Mouse (Mus musculus) spleen, adult 2 months (tissue): ENCODE measurements around the gene Nup93. TPM values are rescaled to one million over a fixed set of nuclear protein-coding genes. Genes with fewer than 3 reads are reported as not detected.

Experiments
- DNase-seq, 2 experiments: peaks; one replicate each; pipeline versions ENCODE4 v3.0.0 to v3.0.0-alpha.2; 2012 to 2021; ENCODE audit warnings: low spot score in 2 of 2, low read depth in 1 of 2
- H3K27ac ChIP-seq: fragments of 200-500 bp; 2 replicates; pipeline ENCODE4 v1.5.1; 2012; ENCODE audit warnings: low read length, inconsistent platforms; ENCODE audit not compliant: insufficient read depth
- H3K27me3 ChIP-seq: fragments of 200-500 bp; 2 replicates; pipeline ENCODE4 v1.6.1; 2012; ENCODE audit warnings: mild to moderate bottlenecking, moderate library complexity, low read length, inconsistent platforms; ENCODE audit not compliant: control insufficient read depth, insufficient read depth
- H3K36me3 ChIP-seq: fragments of 200-500 bp; 2 replicates; pipeline ENCODE4 v1.6.1; 2012; ENCODE audit warnings: mild to moderate bottlenecking, low read length, inconsistent platforms; ENCODE audit not compliant: control insufficient read depth, insufficient read depth
- H3K4me1 ChIP-seq: fragments of 200-500 bp; 2 replicates; pipeline ENCODE4 v1.6.1; 2011; ENCODE audit warnings: inconsistent platforms; ENCODE audit not compliant: control insufficient read depth, insufficient read depth, insufficient read length
- H3K4me3 ChIP-seq: fragments of 200-500 bp; 2 replicates; pipeline ENCODE4 v1.5.1; 2011; ENCODE audit warnings: mild to moderate bottlenecking, inconsistent platforms; ENCODE audit not compliant: insufficient read depth, insufficient read length; ENCODE audit errors: extremely low read depth
- CTCF ChIP-seq: fragments of 200-500 bp; IDR thresholded peaks from 2 replicates; pipeline ENCODE4 v1.5.1; 2011; ENCODE audit warnings: mild to moderate bottlenecking, inconsistent platforms; ENCODE audit not compliant: insufficient read depth, insufficient read length, insufficient replicate concordance; ENCODE audit errors: extremely low read depth
- POLR2A ChIP-seq: fragments of 200-500 bp; IDR thresholded peaks from 2 replicates; pipeline ENCODE4 v1.6.1; 2011; ENCODE audit warnings: low read depth, low read length, inconsistent platforms
- WGBS: fragments of 180-500 bp; shearing (Covaris S2); methylation state at CpG from one replicate; pipeline ENCODE4 v1.1.7; 2018; 5-methylcytosine and 5-hydroxymethylcytosine counted together
- polyA plus RNA-seq: library from polyadenylated mRNA; depleted of rRNA; stranded (reverse); fragments of >200 nt; gene quantifications from 2 replicates; pipeline ENCODE4 v1.2.3, GENCODE M21; 2012

Nup93 gene
- polyA plus RNA-seq, 1 experiment, result 13.2 TPM

- Histone ChIP-seq H3K4me3 (no peak overlapping the region), H3K4me1 (no peaks in the 10 kb centered on the region), H3K27me3 (no peaks in the 10 kb centered on the region), H3K27ac (no peak overlapping the region), H3K36me3 (peaks cover 10% of the 10 kb centered on the region)
- WGBS, result 92% methylated on average over 2 of the region's 2 CpGs
- DNase-seq, result no peak
- no peak for TF ChIP-seq POLR2A
Measured at GRCm38 (mm10) chr8:94314069-94314468, 99.7 kb downstream of the Nup93 start.

DNA sequence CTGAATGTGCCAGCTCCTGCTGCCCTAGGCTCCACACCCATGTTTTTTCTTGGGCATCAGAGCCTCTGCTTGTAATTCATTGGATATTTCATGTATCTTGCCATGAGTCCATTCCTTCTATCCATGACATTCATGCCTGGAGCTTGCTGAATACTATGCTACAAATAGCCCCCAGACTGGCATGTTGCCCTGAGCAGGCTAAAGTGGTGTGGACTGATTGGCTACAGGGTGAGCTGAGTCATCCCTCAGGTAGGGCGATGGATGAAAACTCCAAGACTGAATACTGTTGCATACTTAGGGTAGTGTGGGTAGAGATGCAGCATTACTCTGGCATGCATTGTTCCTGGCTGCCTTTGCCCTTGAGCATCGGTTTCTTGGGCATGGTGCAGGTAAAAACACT lies 102.9 kb downstream of the Nup93 start:
- WGBS, result 91% methylated on average over 2 of the region's 2 CpGs
- TF ChIP-seq CTCF (no peak), POLR2A (no peak)
- Histone ChIP-seq H3K27ac (no peak overlapping the region), H3K4me3 (no peak overlapping the region), H3K27me3 (no peaks in the 10 kb centered on the region), H3K4me1 (no peaks in the 10 kb centered on the region), H3K36me3 (0 out of 2 replicates have a peak, but pooled peaks cover 4% of the 10 kb centered on the region)
- no peak for DNase-seq

DNA sequence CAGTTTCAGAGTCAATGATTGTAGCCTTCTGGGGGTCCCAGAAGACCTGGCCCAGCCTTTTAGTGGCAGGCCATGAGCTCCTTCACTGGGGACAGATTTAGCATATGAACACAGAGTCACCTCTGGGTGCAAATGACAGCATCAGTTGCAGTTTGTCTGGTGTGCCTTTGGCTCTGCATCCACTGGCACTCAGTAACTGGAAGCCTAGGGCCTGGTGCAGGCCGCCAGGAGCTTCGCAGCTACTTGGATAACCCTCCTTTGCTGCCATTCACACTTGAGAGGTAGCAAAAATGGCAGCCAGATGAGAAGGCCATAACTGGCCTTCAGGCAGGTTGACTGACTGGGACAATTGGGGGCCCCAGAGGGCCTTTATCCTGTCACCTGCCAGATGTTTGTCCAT lies 103.3 kb downstream of the Nup93 start:
- TF ChIP-seq POLR2A, result no peak
- no peak for TF ChIP-seq CTCF
- H3K27me3 ChIP-seq, result no peaks in the 10 kb centered on the region
- 100% methylated on average over 2 of the region's 2 CpGs for WGBS
- H3K4me1 ChIP-seq, result no peaks in the 10 kb centered on the region
- DNase-seq, result no peak
- H3K4me3 ChIP-seq, result no peak overlapping the region
- H3K27ac ChIP-seq, result no peak overlapping the region
- H3K36me3 ChIP-seq, result 0 out of 2 replicates have a peak, but pooled peaks cover 4% of the 10 kb centered on the region

DNA sequence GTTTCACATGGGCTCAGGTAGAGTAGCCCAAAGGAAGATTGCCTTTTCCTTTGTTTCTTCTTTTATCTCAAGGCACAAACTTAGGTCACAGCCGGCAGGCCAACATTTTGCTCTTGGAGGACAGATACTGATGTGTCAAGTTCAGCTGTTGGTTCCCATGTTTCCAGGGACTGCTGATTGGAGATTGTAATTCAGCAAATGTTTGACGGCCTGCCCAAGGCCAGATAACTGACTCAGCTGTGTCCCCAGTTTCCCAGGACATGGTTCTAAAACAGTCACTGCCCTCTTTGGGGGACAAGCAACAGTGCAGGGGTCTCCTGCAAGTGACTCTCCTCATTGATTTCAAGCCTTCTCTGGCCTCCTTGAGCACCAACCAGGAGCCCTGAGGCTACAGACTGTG lies 105.7 kb downstream of the Nup93 start:
- H3K36me3 ChIP-seq, result no peaks in the 10 kb centered on the region
- 77% methylated on average over 2 of the region's 2 CpGs for WGBS
- H3K27ac ChIP-seq, result no peak overlapping the region
- H3K4me1 ChIP-seq, result no peaks in the 10 kb centered on the region
- no peak for DNase-seq
- no peaks in the 10 kb centered on the region for H3K27me3 ChIP-seq
- H3K4me3 ChIP-seq, result no peak overlapping the region
- TF ChIP-seq POLR2A (no peak), CTCF (no peak)

- Histone ChIP-seq H3K4me3 (no peak overlapping the region), H3K4me1 (no peaks in the 10 kb centered on the region), H3K36me3 (no peaks in the 10 kb centered on the region), H3K27ac (no peak overlapping the region), H3K27me3 (no peaks in the 10 kb centered on the region)
- no peak for DNase-seq
- TF ChIP-seq POLR2A, result no peak
- no peak for TF ChIP-seq CTCF
- 91% methylated on average over 4 of the region's 4 CpGs for WGBS
Measured at GRCm38 (mm10) chr8:94322083-94322482, 107.7 kb downstream of the Nup93 start.

DNA sequence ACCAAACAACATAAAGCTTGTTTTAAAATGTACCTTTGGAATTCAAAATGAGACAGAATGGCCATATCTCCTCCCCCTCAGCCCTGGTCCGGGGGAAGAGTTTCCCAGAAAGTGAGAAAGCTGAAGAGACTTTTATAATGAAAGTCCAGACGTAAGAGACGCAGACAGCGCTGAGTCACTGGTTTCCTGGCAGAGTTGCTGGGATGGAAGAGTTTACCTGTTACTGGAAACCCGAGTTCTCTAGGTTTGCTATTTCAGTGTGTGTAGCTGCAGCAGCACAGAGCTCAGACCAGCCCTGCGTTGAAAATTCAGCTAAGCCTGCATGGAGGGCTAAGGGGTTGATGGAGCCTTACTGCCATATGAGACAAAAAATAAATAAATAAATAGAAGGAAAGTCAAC lies 108.7 kb downstream of the Nup93 start:
- TF ChIP-seq POLR2A, result no peak
- no peak for TF ChIP-seq CTCF
- Histone ChIP-seq H3K36me3 (no peaks in the 10 kb centered on the region), H3K27me3 (no peaks in the 10 kb centered on the region), H3K4me1 (no peaks in the 10 kb centered on the region), H3K4me3 (no peak overlapping the region), H3K27ac (no peak overlapping the region)
- DNase-seq, result no peak
- 80% methylated on average over 6 of the region's 6 CpGs for WGBS

DNA sequence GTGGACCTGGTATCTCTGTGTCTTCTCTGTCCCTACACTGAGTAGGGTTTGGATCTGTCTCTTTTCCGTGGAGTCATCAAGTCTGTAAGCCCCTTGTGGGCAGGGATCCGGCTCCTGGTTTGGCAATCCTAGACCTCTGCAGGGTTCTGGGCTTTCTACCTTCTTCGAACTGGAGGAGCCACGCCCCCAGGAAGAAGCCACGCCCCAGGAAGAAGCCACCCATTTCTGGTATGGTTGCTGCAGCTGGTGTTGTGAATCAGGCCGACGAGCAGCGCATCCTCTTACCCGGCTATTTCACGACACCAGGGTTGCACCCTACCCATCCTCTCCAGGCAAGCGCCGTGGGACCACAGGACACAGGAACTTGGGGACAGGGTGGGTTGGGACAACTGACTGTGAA lies 109.7 kb downstream of the Nup93 start:
- Histone ChIP-seq H3K36me3 (no peaks in the 10 kb centered on the region), H3K4me3 (no peak overlapping the region), H3K27ac (no peak overlapping the region), H3K27me3 (no peaks in the 10 kb centered on the region), H3K4me1 (no peaks in the 10 kb centered on the region)
- TF ChIP-seq CTCF, result no peak
- no peak for TF ChIP-seq POLR2A
- DNase-seq, result peak in 1 of 2 experiments; percentile 33
- WGBS, result 48% methylated on average over 12 of the region's 12 CpGs

DNA sequence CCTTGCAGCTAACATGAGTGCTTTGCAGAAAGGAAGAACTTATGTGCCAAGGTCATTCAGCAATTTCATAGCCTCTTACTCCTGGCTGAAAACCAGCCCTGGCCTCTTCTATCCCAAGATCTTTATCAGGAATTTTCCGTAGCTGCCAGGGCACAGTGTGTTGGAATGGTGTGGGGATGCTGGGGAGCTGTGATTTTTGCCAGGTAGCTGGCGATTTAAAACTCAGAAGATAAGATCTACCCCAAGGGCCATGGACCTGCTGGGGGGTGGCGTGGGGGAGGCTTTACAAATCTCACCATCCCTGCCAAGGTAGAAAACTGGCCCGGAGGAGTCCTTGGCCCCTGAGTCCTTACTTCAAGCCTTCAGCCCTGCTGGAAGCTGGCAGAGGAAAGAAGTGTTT lies 111.7 kb downstream of the Nup93 start:
- DNase-seq, result no peak
- Histone ChIP-seq H3K4me3 (no peak overlapping the region), H3K4me1 (no peaks in the 10 kb centered on the region), H3K27me3 (no peaks in the 10 kb centered on the region), H3K36me3 (no peaks in the 10 kb centered on the region), H3K27ac (no peak overlapping the region)
- no peak for TF ChIP-seq CTCF
- no peak for TF ChIP-seq POLR2A
- WGBS, result 74% methylated on average over 4 of the region's 4 CpGs
